Mouse (Mus musculus): ENCODE data around the gene Olfr1389.
"Not testable (repeated sequence)": the region's sequence is repeated elsewhere in the genome, so short reads cannot be mapped to it uniquely, and the experiment has no call there.

Gene Olfr1389

GRCm38 (mm10) chr11:49422767-49423166 lies at the start of gene Olfr1389:
Olfr1389 (plus strand) TSS chr11:49423067.
- no peaks in the 10 kb centered on the region for H3K36me3 ChIP-seq (ENCODE audit: control insufficient read depth, insufficient read depth, low read length, poor library complexity, severe bottlenecking)
- DNase-seq (ENCODE audit: low read depth, low spot score) = no peak
- H3K27me3 ChIP-seq (ENCODE audit: control insufficient read depth, insufficient read depth, low read length, poor library complexity, severe bottlenecking) = no peaks in the 10 kb centered on the region

GRCm38 (mm10) chr11:49383133-49383532 lies 39.7 kb upstream of the Olfr1389 start:
- Histone ChIP-seq H3K36me3 (ENCODE audit: control insufficient read depth, insufficient read depth, low read length, poor library complexity, severe bottlenecking) (no peaks in the 10 kb centered on the region), H3K27me3 (ENCODE audit: control insufficient read depth, insufficient read depth, low read length, poor library complexity, severe bottlenecking) (no peaks in the 10 kb centered on the region)
- no peak for DNase-seq (ENCODE audit: low read depth, low spot score)

GRCm38 (mm10) chr11:49386118-49386517 lies 36.7 kb upstream of the Olfr1389 start:
- not testable (repeated sequence) for DNase-seq (ENCODE audit: low read depth, low spot score); H3K36me3 ChIP-seq (ENCODE audit: control insufficient read depth, insufficient read depth, low read length, poor library complexity, severe bottlenecking); H3K27me3 ChIP-seq (ENCODE audit: control insufficient read depth, insufficient read depth, low read length, poor library complexity, severe bottlenecking)

GRCm38 (mm10) chr11:49392707-49393106 lies 30.2 kb upstream of the Olfr1389 start:
- not testable (repeated sequence) for H3K27me3 ChIP-seq (ENCODE audit: control insufficient read depth, insufficient read depth, low read length, poor library complexity, severe bottlenecking); DNase-seq (ENCODE audit: low read depth, low spot score); H3K36me3 ChIP-seq (ENCODE audit: control insufficient read depth, insufficient read depth, low read length, poor library complexity, severe bottlenecking)

DNA sequence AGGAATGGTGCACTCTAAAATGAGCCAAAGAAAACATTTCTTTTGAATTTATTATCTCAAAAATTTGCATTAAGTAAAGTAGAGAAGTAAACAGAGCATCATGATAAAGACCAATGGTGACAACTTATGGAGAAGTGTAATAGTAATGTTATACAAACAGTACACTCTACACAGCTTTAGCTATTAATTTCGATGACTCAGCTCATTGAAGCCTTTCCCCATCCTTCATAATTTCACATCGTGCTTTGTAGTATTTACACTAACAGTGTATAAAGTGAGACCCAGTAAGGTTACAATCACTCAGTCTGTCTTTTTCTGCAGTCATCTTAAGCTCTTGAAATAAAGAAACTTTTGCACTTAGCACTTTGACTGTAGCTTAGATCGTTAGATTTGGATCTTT lies 16.1 kb upstream of the Olfr1389 start:
- H3K27me3 ChIP-seq (ENCODE audit: control insufficient read depth, insufficient read depth, low read length, poor library complexity, severe bottlenecking) = no peaks in the 10 kb centered on the region
- no peaks in the 10 kb centered on the region for H3K36me3 ChIP-seq (ENCODE audit: control insufficient read depth, insufficient read depth, low read length, poor library complexity, severe bottlenecking)
- DNase-seq (ENCODE audit: low read depth, low spot score) = no peak

DNA sequence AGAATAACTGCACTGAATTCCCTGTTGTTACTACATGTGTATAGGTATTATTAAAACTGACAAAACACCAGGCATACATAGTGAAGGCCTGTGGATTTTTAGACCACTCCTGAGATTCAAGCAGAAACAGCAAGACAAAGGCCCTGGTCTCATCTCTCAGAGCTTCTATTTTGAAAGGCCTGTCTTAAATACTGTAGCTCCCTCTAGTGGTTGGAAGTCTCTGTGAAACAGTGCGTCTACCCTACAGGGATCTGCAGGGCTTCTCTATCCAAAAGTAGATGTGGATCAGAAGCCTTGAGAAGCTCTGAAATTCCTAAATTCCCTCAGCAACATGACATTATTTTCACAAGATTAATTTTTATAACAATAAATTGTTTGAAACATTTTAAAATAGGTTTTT lies 12.3 kb upstream of the Olfr1389 start:
- Histone ChIP-seq H3K36me3 (ENCODE audit: control insufficient read depth, insufficient read depth, low read length, poor library complexity, severe bottlenecking) (no peaks in the 10 kb centered on the region), H3K27me3 (ENCODE audit: control insufficient read depth, insufficient read depth, low read length, poor library complexity, severe bottlenecking) (no peaks in the 10 kb centered on the region)
- peak; percentile 50 for DNase-seq (ENCODE audit: low read depth, low spot score)

DNA sequence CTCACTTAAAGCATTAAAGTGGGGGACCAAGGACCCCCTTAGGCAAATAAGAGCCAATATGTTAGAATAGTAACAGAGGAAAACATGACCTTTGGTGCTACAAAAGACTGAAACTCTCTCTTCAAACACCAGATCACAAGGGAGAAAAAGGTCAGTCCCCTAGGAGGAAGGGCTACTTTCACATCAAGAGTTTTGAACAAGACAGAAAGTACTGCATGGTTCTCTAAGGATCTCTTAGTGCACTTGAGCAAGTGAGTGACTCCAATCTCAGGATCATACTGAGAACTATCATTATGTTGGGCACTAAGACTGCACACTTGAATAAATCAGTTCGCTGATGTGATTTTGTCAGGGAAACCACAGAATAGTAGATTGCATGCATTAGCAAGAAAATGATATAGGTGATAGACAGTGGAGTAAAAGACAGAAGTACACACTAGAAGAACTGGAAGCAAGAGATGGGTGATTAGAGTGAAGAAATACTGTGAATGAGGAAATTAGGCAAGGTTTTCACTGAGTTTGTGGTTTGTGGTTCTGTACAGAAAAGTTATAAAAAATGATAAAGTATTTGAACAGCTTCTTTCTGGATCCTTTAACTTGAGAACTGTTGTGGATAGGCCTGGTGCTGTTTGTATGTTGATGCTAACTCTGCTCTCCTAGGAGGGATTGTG lies 2.5 kb downstream of the Olfr1389 start:
- no peaks in the 10 kb centered on the region for H3K27me3 ChIP-seq (ENCODE audit: control insufficient read depth, insufficient read depth, low read length, poor library complexity, severe bottlenecking)
- no peaks in the 10 kb centered on the region for H3K36me3 ChIP-seq (ENCODE audit: control insufficient read depth, insufficient read depth, low read length, poor library complexity, severe bottlenecking)
- DNase-seq (ENCODE audit: low read depth, low spot score) = no peak

- Histone ChIP-seq H3K36me3 (ENCODE audit: control insufficient read depth, insufficient read depth, low read length, poor library complexity, severe bottlenecking) (no peaks in the 10 kb centered on the region), H3K27me3 (ENCODE audit: control insufficient read depth, insufficient read depth, low read length, poor library complexity, severe bottlenecking) (no peaks in the 10 kb centered on the region)
- DNase-seq (ENCODE audit: low read depth, low spot score) = no peak
Observed at GRCm38 (mm10) chr11:49429641-49430040, 6.8 kb downstream of the Olfr1389 start.

GRCm38 (mm10) chr11:49436411-49436810 lies 13.5 kb downstream of the Olfr1389 start, which contains the start of gene Olfr1388:
Olfr1388 (plus strand) TSS chr11:49436624.
- H3K27me3 ChIP-seq (ENCODE audit: control insufficient read depth, insufficient read depth, low read length, poor library complexity, severe bottlenecking) = no peaks in the 10 kb centered on the region
- no peaks in the 10 kb centered on the region for H3K36me3 ChIP-seq (ENCODE audit: control insufficient read depth, insufficient read depth, low read length, poor library complexity, severe bottlenecking)
- no peak for DNase-seq (ENCODE audit: low read depth, low spot score)

DNA sequence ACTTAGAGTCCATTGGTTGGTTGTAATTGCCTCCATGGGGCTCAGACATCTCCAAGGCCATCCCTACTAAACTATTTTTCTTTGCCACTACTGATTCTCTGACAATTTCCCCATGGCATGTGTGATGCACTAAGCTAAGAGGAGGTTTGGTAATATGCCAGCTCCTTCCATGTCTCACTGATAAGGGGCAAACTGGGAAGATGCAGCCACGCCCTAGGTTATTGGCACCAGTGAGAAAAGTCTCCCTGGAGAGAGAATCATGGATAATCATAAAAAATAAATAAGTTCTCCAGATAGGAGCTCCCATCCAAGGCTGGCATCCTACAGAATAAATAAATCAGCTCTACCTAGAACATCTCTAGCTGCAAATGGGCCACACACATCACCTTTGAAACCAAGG lies 32.2 kb downstream of the Olfr1389 start, which contains the start of gene Olfr1387:
Gene Olfr1387 (plus strand): TSS at position 301 of the 400 bp plus-strand sequence.
- no peaks in the 10 kb centered on the region for H3K27me3 ChIP-seq (ENCODE audit: control insufficient read depth, insufficient read depth, low read length, poor library complexity, severe bottlenecking)
- no peak for DNase-seq (ENCODE audit: low read depth, low spot score)

GRCm38 (mm10) chr11:49464746-49465145 lies 41.9 kb downstream of the Olfr1389 start, which contains the start of gene Olfr1386:
Olfr1386 (plus strand) TSS chr11:49465046.
- not testable (repeated sequence) for DNase-seq (ENCODE audit: low read depth, low spot score); H3K27me3 ChIP-seq (ENCODE audit: control insufficient read depth, insufficient read depth, low read length, poor library complexity, severe bottlenecking); H3K36me3 ChIP-seq (ENCODE audit: control insufficient read depth, insufficient read depth, low read length, poor library complexity, severe bottlenecking)

More for the DNA sequence above, 32.2 kb downstream of the Olfr1389 start, which contains the start of gene Olfr1387:
- no peaks in the 10 kb centered on the region for H3K36me3 ChIP-seq (ENCODE audit: control insufficient read depth, insufficient read depth, low read length, poor library complexity, severe bottlenecking)
